Mouse (Mus musculus) R1 (cell line): ENCODE measurements around the gene Krtap10-4.
"Not testable (repeated sequence)": the region's sequence is repeated elsewhere in the genome, so short reads cannot be mapped to it uniquely, and the experiment has no call there.

Source experiments
- DNase-seq: peaks from one replicate; pipeline ENCODE4 v3.0.0-alpha.2; 2018; ENCODE audit warnings: low read depth, low spot score

The Krtap10-4 gene

GRCm38 (mm10) chr10:77788621-77789020, 38.3 kb downstream of the Krtap10-4 start:
- DNase-seq: no peak

GRCm38 (mm10) chr10:77787876-77788275, 39.0 kb downstream of the Krtap10-4 start, which contains the start of gene Gm7137:
Gene Gm7137 (minus strand): TSS chr10:77788200.
- DNase-seq: not testable (repeated sequence)

GRCm38 (mm10) chr10:77783396-77783795, 43.5 kb downstream of the Krtap10-4 start:
- not testable (repeated sequence) for DNase-seq

- not testable (repeated sequence) for DNase-seq
These were observed 44.5 kb downstream of the Krtap10-4 start, which contains the start of gene Gm3250 for GRCm38 (mm10) chr10:77782442-77782841. Gene Gm3250 (minus strand): TSS chr10:77782542.

- DNase-seq: not testable (repeated sequence)
These were observed 50.1 kb downstream of the Krtap10-4 start, which contains the start of gene Gm7138 for GRCm38 (mm10) chr10:77776844-77777243. Gene Gm7138 (minus strand): TSS chr10:77776944.
